19 mouse cellular contexts compared by ENCODE assay signal in the genomic region with DNA sequence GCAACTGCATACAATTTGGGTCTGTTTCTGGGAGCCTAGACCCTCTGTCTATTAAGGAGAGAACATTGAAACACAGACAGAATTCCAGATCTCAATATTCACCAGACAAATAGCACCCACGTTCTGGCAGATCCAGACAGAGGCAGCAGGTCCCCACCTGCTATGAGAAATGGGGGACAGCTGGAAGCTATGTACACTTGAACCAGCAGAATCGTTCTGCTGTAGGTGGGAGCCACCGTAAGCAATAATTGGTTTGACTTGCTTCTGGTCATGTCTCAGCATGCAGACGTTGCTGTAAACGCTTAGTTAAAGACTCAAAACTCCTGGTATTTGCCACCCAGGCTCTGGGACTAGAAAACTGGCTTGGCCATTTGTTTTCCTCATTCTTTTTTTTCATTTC.
DNase-seq lines count a peak whose midpoint lies in the region; ATAC-seq and TF ChIP-seq lines count a peak whose summit lies in the region.
"Had no signal": no experiment of that assay in that cellular context is flagged by ENCODE, and none has a peak within 500 bp of the region (broad histone marks: within the 10 kb centered on the region; RNA-seq: fewer than 3 reads in every experiment).

No protein-coding gene starts in this region.

- no peak overlapping the region for H3K4me3 ChIP-seq in stomach, embryonic 15.5 days (replicated peaks)
- H3K4me3 ChIP-seq in stomach, postnatal 0 days (ENCODE audit: low read depth, low read length), result no peak overlapping the region
- no peak overlapping the region for H3K4me3 ChIP-seq in embryonic facial prominence, embryonic 13.5 days
- H3K4me3 ChIP-seq in limb, embryonic 10.5 days, result no peak overlapping the region
- no peak overlapping the region for H3K4me3 ChIP-seq in intestine, postnatal 0 days (ENCODE audit: low read depth, low read length)
- no peak overlapping the region for H3K4me3 ChIP-seq in intestine, embryonic 15.5 days (replicated peaks)
- H3K4me3 ChIP-seq: forebrain, embryonic 12.5 days; heart, embryonic 12.5 days; hindbrain, embryonic 13.5 days; lung, embryonic 15.5 days had no signal

- no peaks in the 10 kb centered on the region for H3K36me3 ChIP-seq in stomach, embryonic 15.5 days
- H3K36me3 ChIP-seq in stomach, postnatal 0 days (ENCODE audit: control insufficient read depth, insufficient read depth, low read length), result no peaks in the 10 kb centered on the region
- no peaks in the 10 kb centered on the region for H3K36me3 ChIP-seq in embryonic facial prominence, embryonic 13.5 days
- H3K36me3 ChIP-seq in limb, embryonic 10.5 days, result no peaks in the 10 kb centered on the region
- no peaks in the 10 kb centered on the region for H3K36me3 ChIP-seq in intestine, postnatal 0 days (ENCODE audit: control insufficient read depth, insufficient read depth)
- H3K36me3 ChIP-seq in intestine, embryonic 15.5 days, result no peaks in the 10 kb centered on the region
- H3K36me3 ChIP-seq: forebrain, embryonic 12.5 days; heart, embryonic 12.5 days; hindbrain, embryonic 13.5 days; lung, embryonic 15.5 days had no signal

- H3K27ac ChIP-seq in stomach, embryonic 15.5 days, result peak overlapping the region; percentile 59; the same call in 1 of the 2 replicates
- H3K27ac ChIP-seq in stomach, postnatal 0 days (replicated peaks), result no peak overlapping the region
- peak overlapping the region; percentile 77 for H3K27ac ChIP-seq in embryonic facial prominence, embryonic 13.5 days
- H3K27ac ChIP-seq in limb, embryonic 10.5 days, result peak overlapping the region; percentile 76
- H3K27ac ChIP-seq in intestine, postnatal 0 days (ENCODE audit: low read depth, low read length), result no peak overlapping the region
- no peak overlapping the region for H3K27ac ChIP-seq in intestine, embryonic 15.5 days
- H3K27ac ChIP-seq: forebrain, embryonic 12.5 days; hindbrain, embryonic 13.5 days; liver, embryonic 14.5 days; lung, embryonic 15.5 days had no signal

- H3K9ac ChIP-seq in stomach, embryonic 15.5 days, result no peak overlapping the region
- no peak overlapping the region for H3K9ac ChIP-seq in stomach, postnatal 0 days (ENCODE audit: low read length)
- H3K9ac ChIP-seq in embryonic facial prominence, embryonic 13.5 days, result no peak overlapping the region
- H3K9ac ChIP-seq in intestine, postnatal 0 days (ENCODE audit: low read depth, low read length), result no peak overlapping the region
- no peak overlapping the region for H3K9ac ChIP-seq in intestine, embryonic 15.5 days
- H3K9ac ChIP-seq: forebrain, embryonic 12.5 days; heart, embryonic 12.5 days; hindbrain, embryonic 13.5 days; liver, embryonic 14.5 days; lung, embryonic 15.5 days had no signal

- no peaks in the 10 kb centered on the region for H3K27me3 ChIP-seq in stomach, embryonic 15.5 days (replicated peaks)
- H3K27me3 ChIP-seq in stomach, postnatal 0 days (ENCODE audit: control insufficient read depth, insufficient read depth, low read length), result no peaks in the 10 kb centered on the region
- peaks cover 27% of the 10 kb centered on the region for H3K27me3 ChIP-seq in embryonic facial prominence, embryonic 13.5 days
- H3K27me3 ChIP-seq in limb, embryonic 10.5 days (ENCODE audit: low read depth, poor library complexity, severe bottlenecking), result no peaks in the 10 kb centered on the region
- H3K27me3 ChIP-seq in intestine, postnatal 0 days (replicated peaks; ENCODE audit: control insufficient read depth, insufficient read depth, low read length), result no peaks in the 10 kb centered on the region
- no peaks in the 10 kb centered on the region for H3K27me3 ChIP-seq in intestine, embryonic 15.5 days (replicated peaks)
- H3K27me3 ChIP-seq: forebrain, embryonic 12.5 days; heart, embryonic 12.5 days; hindbrain, embryonic 13.5 days; lung, embryonic 15.5 days had no signal

- no peaks in the 10 kb centered on the region for H3K9me3 ChIP-seq in stomach, embryonic 15.5 days
- H3K9me3 ChIP-seq in stomach, postnatal 0 days (ENCODE audit: control insufficient read depth, low read length), result no peaks in the 10 kb centered on the region
- H3K9me3 ChIP-seq in embryonic facial prominence, embryonic 13.5 days, result no peaks in the 10 kb centered on the region
- no peaks in the 10 kb centered on the region for H3K9me3 ChIP-seq in limb, embryonic 10.5 days (replicated peaks)
- no peaks in the 10 kb centered on the region for H3K9me3 ChIP-seq in intestine, postnatal 0 days (ENCODE audit: control insufficient read depth)
- no peaks in the 10 kb centered on the region for H3K9me3 ChIP-seq in intestine, embryonic 15.5 days
- H3K9me3 ChIP-seq: forebrain, embryonic 12.5 days; heart, embryonic 12.5 days; hindbrain, embryonic 13.5 days; lung, embryonic 15.5 days had no signal

- TF ChIP-seq EP300 in stomach, postnatal 0 days (optimal IDR thresholded peaks at IDR 0.05), result no peak

- no peaks in the 10 kb centered on the region for H3K4me1 ChIP-seq in stomach, embryonic 15.5 days
- H3K4me1 ChIP-seq in stomach, postnatal 0 days (replicated peaks; ENCODE audit: control insufficient read depth, insufficient read depth), result no peaks in the 10 kb centered on the region
- peaks cover 35% of the 10 kb centered on the region for H3K4me1 ChIP-seq in embryonic facial prominence, embryonic 13.5 days
- peaks cover 54% of the 10 kb centered on the region for H3K4me1 ChIP-seq in limb, embryonic 10.5 days
- H3K4me1 ChIP-seq in intestine, postnatal 0 days (replicated peaks; ENCODE audit: control insufficient read depth, insufficient read depth, low read length), result no peaks in the 10 kb centered on the region
- H3K4me1 ChIP-seq in intestine, embryonic 15.5 days (replicated peaks), result no peaks in the 10 kb centered on the region
- H3K4me1 ChIP-seq: lung, embryonic 15.5 days had no signal

- no peak for TF ChIP-seq CTCF in stomach, postnatal 0 days (IDR thresholded peaks at IDR 0.05; ENCODE audit: low read depth)
- no peak for TF ChIP-seq CTCF in intestine, postnatal 0 days (IDR thresholded peaks at IDR 0.05; ENCODE audit: low read depth)

- ATAC-seq in stomach, embryonic 15.5 days (ENCODE audit: insufficient read depth, low FRiP score, low read depth), result no peak
- no peak for ATAC-seq in stomach, postnatal 0 days (ENCODE audit: low FRiP score, low TSS enrichment)
- no peak for ATAC-seq in embryonic facial prominence, embryonic 13.5 days (ENCODE audit: insufficient number of reproducible peaks, insufficient read depth, low FRiP score, low TSS enrichment, low read depth)
- no peak for ATAC-seq in intestine, postnatal 0 days
- no peak for ATAC-seq in intestine, embryonic 15.5 days
- ATAC-seq: inflammation-experienced regulatory T-cells, adult 6 months; midbrain, embryonic 16.5 days had no signal

- H3K4me2 ChIP-seq in stomach, embryonic 15.5 days, result no peak overlapping the region
- no peak overlapping the region for H3K4me2 ChIP-seq in stomach, postnatal 0 days (replicated peaks; ENCODE audit: low read depth)
- H3K4me2 ChIP-seq in embryonic facial prominence, embryonic 13.5 days, result peak overlapping the region; percentile 41
- H3K4me2 ChIP-seq in intestine, postnatal 0 days (replicated peaks; ENCODE audit: low read depth), result no peak overlapping the region
- no peak overlapping the region for H3K4me2 ChIP-seq in intestine, embryonic 15.5 days (replicated peaks)
- H3K4me2 ChIP-seq: forebrain, embryonic 12.5 days; heart, embryonic 12.5 days; hindbrain, embryonic 13.5 days; lung, embryonic 15.5 days had no signal

- no peak for DNase-seq in stomach, postnatal 0 days (ENCODE audit: low spot score)
- DNase-seq in limb, embryonic 10.5 days (ENCODE audit: low spot score), result no peak
- DNase-seq in thymus, postnatal 14 days, result no peak
- DNase-seq: cerebellum, postnatal 10 days; heart, postnatal 14 days; left cerebral cortex, postnatal 4 days; lung, postnatal 4 days; thymus, adult 18-20 months had no signal

- 60% methylated on average over 5 of the region's 5 CpGs for WGBS in stomach, embryonic 15.5 days
- 53% methylated on average over 5 of the region's 5 CpGs for WGBS in stomach, postnatal 0 days
- 22% methylated on average over 5 of the region's 5 CpGs for WGBS in embryonic facial prominence, embryonic 13.5 days
- WGBS in limb, embryonic 10.5 days, result 56% methylated on average over 5 of the region's 5 CpGs
- WGBS in intestine, postnatal 0 days, result 76% methylated on average over 5 of the region's 5 CpGs
- WGBS in intestine, embryonic 15.5 days, result 54% methylated on average over 5 of the region's 5 CpGs

Comparison
In these comparisons a context has a peak if more than half of its experiments do, and no peak if none do; other contexts are left out.
1. H3K27ac ChIP-seq: peak in stomach, embryonic 15.5 days (single experiment), embryonic facial prominence, embryonic 13.5 days (single experiment) and limb, embryonic 10.5 days (single experiment); none in stomach, postnatal 0 days (single experiment), intestine, postnatal 0 days (single experiment) and intestine, embryonic 15.5 days (single experiment).